19 mouse cellular contexts compared by ENCODE assay signal in genomic region chr12:75351846-75352245, GRCm38 (mm10). TPM values are rescaled to one million over a fixed set of nuclear protein-coding genes. Genes with fewer than 3 reads are reported as not detected.
A peak's percentile ranks its signal among the peaks of the same experiment; 100 is the strongest.
DNase-seq lines count a peak whose midpoint lies in the region; ATAC-seq and TF ChIP-seq lines count a peak whose summit lies in the region.
"Had no signal": no experiment of that assay in that cellular context is flagged by ENCODE, and none has a peak within 500 bp of the region (broad histone marks: within the 10 kb centered on the region; RNA-seq: fewer than 3 reads in every experiment).

No protein-coding gene starts in this region.

- H3K36me3 ChIP-seq in embryonic facial prominence, embryonic 14.5 days (ENCODE audit: control insufficient read depth, insufficient read depth, low read length), result no peaks in the 10 kb centered on the region
- H3K36me3 ChIP-seq in embryonic facial prominence, embryonic 10.5 days (replicated peaks), result no peaks in the 10 kb centered on the region
- H3K36me3 ChIP-seq in intestine, embryonic 14.5 days (ENCODE audit: control insufficient read depth, insufficient read depth, low read length), result no peaks in the 10 kb centered on the region
- no peaks in the 10 kb centered on the region for H3K36me3 ChIP-seq in intestine, postnatal 0 days (ENCODE audit: control insufficient read depth, insufficient read depth)
- no peaks in the 10 kb centered on the region for H3K36me3 ChIP-seq in limb, embryonic 14.5 days (ENCODE audit: control insufficient read depth, insufficient read depth, low read length)
- no peaks in the 10 kb centered on the region for H3K36me3 ChIP-seq in limb, embryonic 10.5 days
- no peaks in the 10 kb centered on the region for H3K36me3 ChIP-seq in stomach, embryonic 14.5 days (ENCODE audit: control insufficient read depth, insufficient read depth, low read length)
- H3K36me3 ChIP-seq: heart, embryonic 15.5 days; hindbrain, embryonic 12.5 days; midbrain, embryonic 10.5 days had no signal

- no peak for TF ChIP-seq POLR2A in limb, embryonic 14.5 days (IDR thresholded peaks at IDR 0.05; ENCODE audit: borderline replicate concordance, extremely low read depth, insufficient read depth, insufficient read length)

- H3K27me3 ChIP-seq in embryonic facial prominence, embryonic 14.5 days (replicated peaks; ENCODE audit: control insufficient read depth, insufficient read depth, low read length), result no peaks in the 10 kb centered on the region
- no peaks in the 10 kb centered on the region for H3K27me3 ChIP-seq in embryonic facial prominence, embryonic 10.5 days (replicated peaks; ENCODE audit: low read depth, poor library complexity, severe bottlenecking)
- no peaks in the 10 kb centered on the region for H3K27me3 ChIP-seq in intestine, embryonic 14.5 days (replicated peaks; ENCODE audit: control insufficient read depth, insufficient read depth, low read length)
- no peaks in the 10 kb centered on the region for H3K27me3 ChIP-seq in intestine, postnatal 0 days (replicated peaks; ENCODE audit: control insufficient read depth, insufficient read depth, low read length)
- H3K27me3 ChIP-seq in limb, embryonic 14.5 days (ENCODE audit: control insufficient read depth, insufficient read depth, low read length), result no peaks in the 10 kb centered on the region
- H3K27me3 ChIP-seq in limb, embryonic 10.5 days (ENCODE audit: low read depth, poor library complexity, severe bottlenecking), result no peaks in the 10 kb centered on the region
- H3K27me3 ChIP-seq in stomach, embryonic 14.5 days (ENCODE audit: control insufficient read depth, insufficient read depth, low read length), result no peaks in the 10 kb centered on the region
- H3K27me3 ChIP-seq: heart, embryonic 15.5 days; hindbrain, embryonic 12.5 days had no signal

- no peak for TF ChIP-seq CTCF in intestine, postnatal 0 days (IDR thresholded peaks at IDR 0.05; ENCODE audit: low read depth)

- no peak overlapping the region for H3K4me2 ChIP-seq in embryonic facial prominence, embryonic 14.5 days (ENCODE audit: low read depth, low read length)
- peak overlapping the region; percentile 3; the same call in 1 of the 2 replicates for H3K4me2 ChIP-seq in intestine, embryonic 14.5 days (ENCODE audit: low read length)
- no peak overlapping the region for H3K4me2 ChIP-seq in intestine, postnatal 0 days (replicated peaks; ENCODE audit: low read depth)
- no peak overlapping the region for H3K4me2 ChIP-seq in limb, embryonic 14.5 days (replicated peaks; ENCODE audit: low read depth, low read length, severe bottlenecking)
- 0 out of 2 replicates have a peak overlapping the region, but pooled peaks have one; percentile 16 for H3K4me2 ChIP-seq in stomach, embryonic 14.5 days (replicated peaks; ENCODE audit: low read depth, low read length)
- H3K4me2 ChIP-seq: heart, embryonic 15.5 days; hindbrain, embryonic 12.5 days had no signal

- no peak overlapping the region for H3K9ac ChIP-seq in embryonic facial prominence, embryonic 14.5 days (ENCODE audit: low read depth, low read length)
- no peak overlapping the region for H3K9ac ChIP-seq in intestine, embryonic 14.5 days (ENCODE audit: low read length)
- no peak overlapping the region for H3K9ac ChIP-seq in intestine, postnatal 0 days (ENCODE audit: low read depth, low read length)
- H3K9ac ChIP-seq in limb, embryonic 14.5 days (ENCODE audit: low read depth, low read length, severe bottlenecking), result no peak overlapping the region
- H3K9ac ChIP-seq in stomach, embryonic 14.5 days (replicated peaks; ENCODE audit: low read depth, low read length), result no peak overlapping the region
- H3K9ac ChIP-seq: heart, embryonic 15.5 days; hindbrain, embryonic 12.5 days had no signal

- ATAC-seq in embryonic facial prominence, embryonic 14.5 days (ENCODE audit: low read depth), result no peak; the same call in 1 of the 2 replicates
- ATAC-seq in intestine, embryonic 14.5 days (replicated peaks; ENCODE audit: low FRiP score, low TSS enrichment, low read depth), result peak; percentile 57; the same call in 1 of the 2 replicates
- no peak for ATAC-seq in intestine, postnatal 0 days
- 0 out of 2 replicates have a peak, but pooled peaks have one; percentile 46 for ATAC-seq in limb, embryonic 14.5 days (ENCODE audit: low FRiP score, low read depth)
- peak; percentile 60; the same call in 1 of the 2 replicates for ATAC-seq in stomach, embryonic 14.5 days (ENCODE audit: insufficient number of reproducible peaks, insufficient read depth, low FRiP score, low read depth)
- ATAC-seq: forebrain, embryonic 14.5 days had no signal

- 49% methylated on average over 7 of the region's 7 CpGs for WGBS in embryonic facial prominence, embryonic 14.5 days
- 79% methylated on average over 7 of the region's 7 CpGs for WGBS in embryonic facial prominence, embryonic 10.5 days
- 41% methylated on average over 7 of the region's 7 CpGs for WGBS in intestine, embryonic 14.5 days
- WGBS in intestine, postnatal 0 days, result 51% methylated on average over 7 of the region's 7 CpGs
- 55% methylated on average over 7 of the region's 7 CpGs for WGBS in limb, embryonic 14.5 days
- WGBS in limb, embryonic 10.5 days, result 85% methylated on average over 7 of the region's 7 CpGs
- 33% methylated on average over 7 of the region's 7 CpGs for WGBS in stomach, embryonic 14.5 days

- H3K27ac ChIP-seq in embryonic facial prominence, embryonic 14.5 days (replicated peaks; ENCODE audit: low read depth, low read length), result peak overlapping the region; percentile 61; the same call in 1 of the 2 replicates
- no peak overlapping the region for H3K27ac ChIP-seq in embryonic facial prominence, embryonic 10.5 days (replicated peaks)
- H3K27ac ChIP-seq in intestine, embryonic 14.5 days (ENCODE audit: low read depth), result peak overlapping the region; percentile 23; the same call in 1 of the 2 replicates
- H3K27ac ChIP-seq in intestine, postnatal 0 days (ENCODE audit: low read depth, low read length), result no peak overlapping the region
- no peak overlapping the region for H3K27ac ChIP-seq in limb, embryonic 14.5 days (replicated peaks; ENCODE audit: low read depth, low read length)
- H3K27ac ChIP-seq in limb, embryonic 10.5 days, result no peak overlapping the region
- peak overlapping the region; percentile 83; the same call in 1 of the 2 replicates for H3K27ac ChIP-seq in stomach, embryonic 14.5 days (ENCODE audit: low read length)
- H3K27ac ChIP-seq: heart, embryonic 15.5 days; hindbrain, embryonic 12.5 days; layer of hippocampus, adult 2 months; macrophage; midbrain, embryonic 10.5 days had no signal

- H3K4me3 ChIP-seq in embryonic facial prominence, embryonic 14.5 days (ENCODE audit: low read depth, low read length), result no peak overlapping the region
- no peak overlapping the region for H3K4me3 ChIP-seq in embryonic facial prominence, embryonic 10.5 days
- no peak overlapping the region for H3K4me3 ChIP-seq in intestine, embryonic 14.5 days (ENCODE audit: low read depth, low read length)
- H3K4me3 ChIP-seq in intestine, postnatal 0 days (ENCODE audit: low read depth, low read length), result no peak overlapping the region
- no peak overlapping the region for H3K4me3 ChIP-seq in limb, embryonic 14.5 days (replicated peaks; ENCODE audit: low read length)
- no peak overlapping the region for H3K4me3 ChIP-seq in limb, embryonic 10.5 days
- H3K4me3 ChIP-seq in stomach, embryonic 14.5 days (ENCODE audit: low read depth, low read length), result no peak overlapping the region
- H3K4me3 ChIP-seq: erythroblast, embryonic 14.5 days; heart, embryonic 15.5 days; hindbrain, embryonic 12.5 days; layer of hippocampus, adult 2 months; midbrain, embryonic 10.5 days had no signal

- peak; percentile 41 for DNase-seq in embryonic facial prominence, embryonic 14.5 days (ENCODE audit: low spot score)
- DNase-seq in embryonic facial prominence, embryonic 10.5 days (ENCODE audit: low spot score), result no peak
- DNase-seq in intestine, embryonic 14.5 days (ENCODE audit: low spot score), result no peak
- DNase-seq in limb, embryonic 14.5 days (ENCODE audit: low spot score), result peak; percentile 37
- DNase-seq in limb, embryonic 10.5 days (ENCODE audit: low spot score), result no peak
- DNase-seq in thymus, postnatal 25 days, result no peak
- DNase-seq: cerebellum, adult 8-10 months; layer of hippocampus, postnatal 36 days; right cerebral cortex, postnatal 14 days; spleen, adult 18-20 months had no signal

- no peaks in the 10 kb centered on the region for H3K9me3 ChIP-seq in embryonic facial prominence, embryonic 14.5 days (ENCODE audit: control insufficient read depth, low read length)
- H3K9me3 ChIP-seq in embryonic facial prominence, embryonic 10.5 days, result no peaks in the 10 kb centered on the region
- no peaks in the 10 kb centered on the region for H3K9me3 ChIP-seq in intestine, embryonic 14.5 days (ENCODE audit: control insufficient read depth, low read length)
- no peaks in the 10 kb centered on the region for H3K9me3 ChIP-seq in intestine, postnatal 0 days (ENCODE audit: control insufficient read depth)
- H3K9me3 ChIP-seq in limb, embryonic 14.5 days (ENCODE audit: control insufficient read depth, low read length), result no peaks in the 10 kb centered on the region
- no peaks in the 10 kb centered on the region for H3K9me3 ChIP-seq in limb, embryonic 10.5 days (replicated peaks)
- no peaks in the 10 kb centered on the region for H3K9me3 ChIP-seq in stomach, embryonic 14.5 days (ENCODE audit: control insufficient read depth, low read depth, low read length)
- H3K9me3 ChIP-seq: heart, embryonic 15.5 days; hindbrain, embryonic 12.5 days; midbrain, embryonic 10.5 days had no signal

- H3K4me1 ChIP-seq in embryonic facial prominence, embryonic 14.5 days (ENCODE audit: control insufficient read depth, insufficient read depth, low read length), result 0 out of 2 replicates have a peak, but pooled peaks cover 11% of the 10 kb centered on the region
- H3K4me1 ChIP-seq in embryonic facial prominence, embryonic 10.5 days, result no peaks in the 10 kb centered on the region
- peaks cover 18% of the 10 kb centered on the region; the same call in 1 of the 2 replicates for H3K4me1 ChIP-seq in intestine, embryonic 14.5 days (replicated peaks; ENCODE audit: control insufficient read depth, insufficient read depth, low read length)
- H3K4me1 ChIP-seq in intestine, postnatal 0 days (replicated peaks; ENCODE audit: control insufficient read depth, insufficient read depth, low read length), result no peaks in the 10 kb centered on the region
- peaks cover 7% of the 10 kb centered on the region for H3K4me1 ChIP-seq in limb, embryonic 14.5 days (ENCODE audit: control insufficient read depth, insufficient read depth, low read length)
- no peaks in the 10 kb centered on the region for H3K4me1 ChIP-seq in limb, embryonic 10.5 days
- peaks cover 5% of the 10 kb centered on the region; the same call in 1 of the 2 replicates for H3K4me1 ChIP-seq in stomach, embryonic 14.5 days (ENCODE audit: control insufficient read depth, insufficient read depth, low read length)
- H3K4me1 ChIP-seq: hindbrain, embryonic 12.5 days had no signal

RNA-seq across cellular contexts. Expression of gene Rhoj, which starts 43.7 kb away (rescaled TPM):
- polyA plus RNA-seq in embryonic facial prominence, embryonic 14.5 days (2014; fragmentation: Nextera tagmentation; extraction: Ambion mirVana), result 85.4 and 97.5 TPM in 2 replicates
- polyA plus RNA-seq in embryonic facial prominence, embryonic 10.5 days (2016; fragmentation: Nextera tagmentation; extraction: Ambion mirVana), result 19.9 and 25.5 TPM in 2 replicates
- 39.5 and 44.2 TPM in 2 replicates for polyA plus RNA-seq in intestine, embryonic 14.5 days (2014; fragmentation: Nextera tagmentation; extraction: Ambion mirVana)
- polyA plus RNA-seq in intestine, postnatal 0 days (2015; fragmentation: Nextera tagmentation; extraction: Ambion mirVana), result 27.9 and 28.1 TPM in 2 replicates
- 80.1 and 81.1 TPM in 2 replicates for polyA plus RNA-seq in limb, embryonic 14.5 days (2012; rRNA removed)
- polyA plus RNA-seq in limb, embryonic 14.5 days (2014; fragmentation: Nextera tagmentation; extraction: Ambion mirVana), result 90.3 and 99.9 TPM in 2 replicates
- polyA plus RNA-seq in limb, embryonic 10.5 days (2016; fragmentation: Nextera tagmentation; extraction: Ambion mirVana), result 13.1 and 24.2 TPM in 2 replicates
- polyA plus RNA-seq in stomach, embryonic 14.5 days (2014; fragmentation: Nextera tagmentation; extraction: Ambion mirVana), result 78.7 and 80.0 TPM in 2 replicates

Comparison
In these comparisons a context has a peak if more than half of its experiments do, and no peak if none do; other contexts are left out.
1. ATAC-seq: peak in intestine, embryonic 14.5 days (single experiment), limb, embryonic 14.5 days (single experiment) and stomach, embryonic 14.5 days (single experiment); none in embryonic facial prominence, embryonic 14.5 days (single experiment) and intestine, postnatal 0 days (single experiment).
2. DNase-seq: peak in embryonic facial prominence, embryonic 14.5 days (single experiment) and limb, embryonic 14.5 days (single experiment); none in embryonic facial prominence, embryonic 10.5 days (single experiment), intestine, embryonic 14.5 days (single experiment), limb, embryonic 10.5 days (single experiment) and thymus, postnatal 25 days (single experiment).
3. H3K27ac ChIP-seq: peak in embryonic facial prominence, embryonic 14.5 days (single experiment), intestine, embryonic 14.5 days (single experiment) and stomach, embryonic 14.5 days (single experiment); none in embryonic facial prominence, embryonic 10.5 days (single experiment), intestine, postnatal 0 days (single experiment), limb, embryonic 14.5 days (single experiment) and limb, embryonic 10.5 days (single experiment).
4. H3K4me2 ChIP-seq: peak in intestine, embryonic 14.5 days (single experiment) and stomach, embryonic 14.5 days (single experiment); none in embryonic facial prominence, embryonic 14.5 days (single experiment), intestine, postnatal 0 days (single experiment) and limb, embryonic 14.5 days (single experiment).